Mouse (Mus musculus) CD4-positive, CD25-positive, alpha-beta regulatory T cell, adult 2 months (primary cell): ENCODE measurements at regions not wholly inside any gene's neighbourhood (a gene's known extent, or its start where the extent isn't known, plus 50 kb on each side); places are given as distances from the start of the nearest gene placed in this dataset.

Experiments
- DNase-seq: peaks from one replicate; pipeline ENCODE4 v3.0.0-alpha.2; 2012; ENCODE audit warnings: low read depth, low spot score

GRCm38 (mm10) chr6:111883946-111884345 lies 389.6 kb upstream of the Lmcd1 start:
- no peak for DNase-seq

DNA sequence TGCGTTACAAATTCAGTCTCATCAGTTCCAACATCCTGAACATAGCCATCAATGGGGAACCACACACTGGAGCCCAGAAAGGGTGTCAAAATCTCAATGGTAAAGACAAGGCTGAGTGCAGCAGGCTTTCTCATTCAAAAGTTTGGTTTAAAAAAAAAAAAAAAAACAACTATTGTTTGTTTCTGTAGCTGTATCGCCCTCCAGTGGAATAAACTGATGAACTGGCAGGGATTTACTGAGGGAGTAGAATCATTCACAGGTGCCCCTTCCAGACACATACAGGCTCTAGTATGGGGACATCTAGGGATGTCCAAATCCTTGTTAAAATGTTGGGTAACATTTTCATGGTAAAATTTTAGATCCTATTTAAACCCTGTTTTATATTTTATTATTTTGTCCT lies 361.6 kb upstream of the Lmcd1 start:
- DNase-seq, result no peak

- DNase-seq, result no peak
Measured at GRCm38 (mm10) chr6:111913771-111914405, 359.7 kb upstream of the Lmcd1 start.

DNA sequence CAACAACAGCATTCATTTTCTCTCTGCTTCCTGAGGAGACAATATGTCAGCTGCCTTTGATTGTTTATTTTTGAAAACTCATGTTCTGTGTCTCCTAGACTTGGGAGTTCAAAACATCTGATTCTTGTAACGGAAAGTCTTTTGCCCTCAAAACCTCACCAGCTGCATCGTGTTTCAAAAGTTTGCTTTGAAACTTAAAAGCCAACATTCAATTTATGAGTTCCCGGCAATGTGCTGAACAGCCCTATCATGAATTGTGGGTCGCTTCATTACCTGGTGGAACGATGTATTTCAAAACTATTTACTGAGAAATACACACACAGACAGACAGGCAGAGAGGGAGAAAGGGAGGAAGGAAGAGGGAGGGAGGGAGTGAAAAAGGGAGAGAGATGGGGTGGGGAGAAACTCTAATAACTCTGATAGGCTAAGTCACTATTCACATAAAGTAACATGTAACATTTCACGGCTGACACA lies 356.3 kb upstream of the Lmcd1 start:
- DNase-seq, result no peak

GRCm38 (mm10) chr6:111917868-111918597 lies 355.5 kb upstream of the Lmcd1 start:
- DNase-seq, result no peak

DNA sequence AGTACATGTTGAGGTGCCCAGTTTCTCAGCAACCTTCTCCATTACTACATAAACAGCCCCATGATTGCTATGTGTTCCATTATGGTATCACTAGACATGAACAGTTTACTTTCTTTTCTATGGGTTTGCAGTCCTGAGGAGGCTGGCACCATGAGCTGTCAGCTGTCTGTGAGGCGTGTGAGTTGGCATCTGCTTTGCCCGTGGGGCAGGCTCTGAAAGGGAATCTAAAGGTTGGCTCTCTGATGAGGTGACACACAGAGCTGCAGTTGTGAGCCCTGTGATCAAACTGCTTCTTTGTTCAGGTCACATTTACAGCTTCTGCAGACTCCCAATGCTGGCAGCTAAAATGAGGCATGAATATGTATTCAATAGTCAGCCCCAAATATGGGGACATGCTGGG lies 341.0 kb upstream of the Lmcd1 start:
- no peak for DNase-seq

- DNase-seq, result no peak
Measured at GRCm38 (mm10) chr6:111954401-111954800, 319.2 kb upstream of the Lmcd1 start.

GRCm38 (mm10) chr6:111965766-111966165 lies 307.8 kb upstream of the Lmcd1 start:
- no peak for DNase-seq

DNA sequence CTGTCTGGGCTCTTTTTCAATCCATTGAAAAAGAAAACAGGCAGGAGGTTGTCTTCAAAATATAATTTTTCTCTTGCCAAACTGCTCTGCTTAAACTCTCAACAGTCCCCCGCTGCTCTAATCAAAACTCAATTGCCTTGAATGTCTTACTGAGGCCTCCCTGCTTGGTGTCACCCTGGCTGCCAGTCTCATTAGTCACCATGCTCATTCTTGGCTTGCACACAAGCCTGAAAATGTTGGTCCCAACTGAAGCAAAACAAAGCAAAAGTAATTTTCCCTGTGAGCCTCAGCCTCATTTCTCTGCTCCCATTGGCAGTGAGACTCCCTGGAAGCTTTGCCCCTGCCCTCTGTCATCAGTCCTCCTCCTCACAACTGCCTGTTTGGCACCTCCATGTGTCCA lies 288.1 kb upstream of the Lmcd1 start:
- DNase-seq, result no peak

- DNase-seq, result no peak
Measured at GRCm38 (mm10) chr6:111995823-111996222, 277.7 kb upstream of the Lmcd1 start.

GRCm38 (mm10) chr6:112003784-112004471 lies 269.6 kb upstream of the Lmcd1 start:
- DNase-seq, result no peak

GRCm38 (mm10) chr6:112026261-112027205 lies 247.0 kb upstream of the Lmcd1 start:
- DNase-seq, result no peak

DNA sequence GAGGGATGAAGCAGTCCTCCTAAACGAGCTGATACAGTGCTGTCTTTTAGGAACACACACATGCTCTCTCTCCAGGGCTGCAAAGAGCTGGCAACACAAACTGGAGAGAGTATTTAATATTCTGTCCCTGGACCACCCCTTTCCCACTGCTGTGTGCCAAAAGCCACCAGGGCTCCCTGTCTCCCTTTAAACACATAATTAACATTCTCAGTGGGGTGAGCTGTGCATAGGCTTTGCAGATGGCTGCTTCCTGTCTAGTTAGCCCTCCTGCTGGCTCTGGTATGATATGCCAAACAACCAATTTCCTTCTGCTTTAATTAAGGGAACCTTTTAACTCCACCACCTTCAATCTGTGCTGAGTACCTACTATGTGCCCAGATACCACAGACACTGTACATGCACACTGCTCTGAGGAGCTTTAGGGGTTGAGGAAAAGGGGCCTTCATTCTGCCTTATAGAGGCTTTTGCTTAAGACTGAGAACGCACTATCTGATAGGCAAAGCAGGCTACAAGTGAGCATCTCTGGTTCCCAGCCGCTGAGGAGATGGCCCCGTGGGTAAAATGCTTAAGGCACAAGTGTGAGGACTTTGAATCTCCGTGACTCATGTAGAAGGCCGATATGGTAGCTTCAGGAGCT lies 222.9 kb upstream of the Lmcd1 start:
- no peak for DNase-seq

DNA sequence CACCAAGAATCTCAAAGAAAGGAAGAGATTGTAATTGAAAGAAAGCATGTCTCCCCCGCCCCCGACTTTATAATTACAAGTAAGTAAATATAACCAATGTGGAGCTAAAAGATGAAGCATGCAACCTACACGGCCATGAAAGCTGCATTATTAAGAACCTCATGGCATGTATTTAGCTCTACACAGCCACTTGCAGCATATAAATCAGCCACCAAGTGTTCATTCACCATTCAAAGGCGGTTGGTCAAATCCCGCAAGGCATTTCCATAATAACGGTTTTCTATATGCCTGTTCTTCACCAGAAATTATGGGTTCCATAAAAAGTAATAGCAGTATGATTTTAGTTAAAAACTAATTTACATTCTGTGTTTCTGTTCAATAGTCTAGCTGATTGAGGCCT lies 221.4 kb upstream of the Lmcd1 start:
- no peak for DNase-seq

DNA sequence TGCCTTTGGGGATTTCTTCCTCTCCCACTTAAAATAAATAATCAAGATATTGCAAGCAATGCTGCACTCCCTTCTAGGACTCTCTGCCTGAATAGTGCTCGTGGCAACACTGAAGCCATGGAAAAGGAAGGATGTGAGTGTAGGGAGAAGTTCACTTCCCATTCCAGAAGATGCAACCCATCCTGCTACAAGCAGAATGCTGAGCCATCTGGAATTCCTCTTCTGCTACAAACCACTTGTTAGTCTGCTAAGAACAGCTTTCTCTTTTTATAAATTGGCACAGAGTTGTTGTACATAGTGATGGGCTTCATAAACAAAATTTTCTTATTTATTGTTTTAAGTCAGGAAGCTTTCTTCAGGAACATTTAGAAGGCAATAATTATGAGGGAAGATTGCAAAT lies 215.7 kb upstream of the Lmcd1 start:
- DNase-seq, result no peak

GRCm38 (mm10) chr6:112062956-112063355 lies 210.6 kb upstream of the Lmcd1 start:
- DNase-seq, result no peak

GRCm38 (mm10) chr6:112090597-112090996 lies 183.0 kb upstream of the Lmcd1 start:
- DNase-seq, result no peak

DNA sequence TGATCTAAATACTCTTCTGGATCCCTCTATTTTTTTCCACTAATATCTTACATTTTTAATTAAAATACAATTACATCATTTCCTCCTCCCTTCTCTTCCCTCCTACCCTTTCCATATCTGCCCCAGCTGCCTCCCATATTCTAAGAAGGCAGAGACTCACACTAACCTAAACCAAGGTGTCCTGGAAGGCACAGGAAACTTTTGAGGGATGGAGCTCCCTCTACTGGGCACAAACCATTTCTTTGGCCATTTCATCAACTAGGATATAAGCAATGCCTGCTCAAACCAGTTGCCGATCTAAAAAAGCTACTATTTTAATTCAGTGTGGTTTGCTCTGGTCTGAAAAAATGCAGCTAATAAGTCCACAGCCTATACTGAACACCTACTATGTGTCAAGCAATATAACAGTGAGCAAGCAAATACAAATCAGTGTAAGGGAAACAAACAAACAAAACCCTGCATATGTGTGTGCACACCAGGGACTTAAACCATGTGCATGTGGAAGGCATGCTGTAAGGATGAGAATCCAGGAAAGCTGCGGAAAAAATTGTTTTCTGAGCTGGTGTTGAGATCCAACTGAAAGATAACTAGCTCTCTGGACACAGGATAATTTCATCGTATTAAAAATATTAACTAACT lies 182.3 kb upstream of the Lmcd1 start:
- DNase-seq, result no peak

GRCm38 (mm10) chr6:112093300-112093699 lies 180.3 kb upstream of the Lmcd1 start:
- no peak for DNase-seq

- no peak for DNase-seq
Measured at GRCm38 (mm10) chr6:112097699-112098098, 175.9 kb upstream of the Lmcd1 start.

DNA sequence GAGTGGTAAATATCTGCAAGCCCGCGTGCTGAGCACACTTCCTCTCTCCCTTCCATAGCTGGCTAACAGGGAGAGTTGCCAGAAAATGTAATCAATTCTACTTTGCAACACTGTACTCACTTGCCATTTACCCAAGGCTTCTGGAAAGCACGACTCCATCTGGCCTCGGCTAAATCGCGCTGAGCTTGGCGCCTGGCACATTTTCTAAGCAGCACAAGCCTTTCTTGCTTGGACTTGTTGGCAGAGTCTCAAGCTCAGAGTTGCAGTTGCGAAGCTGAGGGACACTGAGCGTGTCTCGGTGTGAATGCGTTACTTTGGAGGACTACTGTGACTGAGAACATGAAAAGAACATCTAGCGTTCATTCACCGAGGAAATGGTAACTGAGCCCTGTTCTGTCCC lies 164.9 kb upstream of the Lmcd1 start:
- DNase-seq, result no peak
